Mouse (Mus musculus): Measurements from ENCODE around the gene Rbm6.

Rbm6 gene

DNA sequence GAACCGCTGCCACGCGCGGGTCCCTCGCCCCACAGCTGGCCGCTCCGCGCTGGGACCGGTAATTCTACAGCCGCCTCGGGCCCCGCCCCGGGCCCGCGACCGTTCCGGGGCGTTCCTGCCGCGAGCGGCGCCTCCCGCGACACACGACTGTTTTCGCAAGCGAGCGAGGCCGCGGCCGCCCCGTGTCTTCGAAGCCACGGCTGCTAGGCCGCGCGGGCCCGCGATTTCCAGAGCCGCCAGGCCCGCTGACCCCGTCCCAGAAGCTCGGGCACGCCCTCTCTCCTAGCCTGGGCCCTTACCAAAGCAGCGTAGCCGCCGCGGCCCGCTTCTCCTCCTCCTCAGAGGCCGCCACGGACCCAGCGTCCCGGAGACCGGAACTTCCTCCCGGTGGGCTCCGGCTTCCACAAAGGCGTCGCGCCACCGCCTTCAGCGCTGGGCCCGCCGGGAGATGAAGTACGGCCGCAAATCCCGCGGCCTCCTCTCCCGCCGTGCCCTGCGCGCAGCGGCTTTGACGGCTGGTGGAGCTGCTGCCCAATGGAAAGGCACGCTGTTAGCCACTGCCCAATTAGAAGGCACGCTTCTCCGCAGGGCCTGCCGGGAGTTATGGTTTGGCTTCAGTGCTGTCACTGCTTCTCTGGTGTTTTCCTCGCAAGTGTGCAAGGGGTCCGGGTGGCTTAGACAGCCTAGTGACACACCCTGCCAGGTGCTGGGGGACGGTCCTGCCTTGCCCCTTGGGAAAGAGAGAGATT is 513 bp downstream of the Rbm6 start:
- DNase-seq: peak; percentile 96

DNA sequence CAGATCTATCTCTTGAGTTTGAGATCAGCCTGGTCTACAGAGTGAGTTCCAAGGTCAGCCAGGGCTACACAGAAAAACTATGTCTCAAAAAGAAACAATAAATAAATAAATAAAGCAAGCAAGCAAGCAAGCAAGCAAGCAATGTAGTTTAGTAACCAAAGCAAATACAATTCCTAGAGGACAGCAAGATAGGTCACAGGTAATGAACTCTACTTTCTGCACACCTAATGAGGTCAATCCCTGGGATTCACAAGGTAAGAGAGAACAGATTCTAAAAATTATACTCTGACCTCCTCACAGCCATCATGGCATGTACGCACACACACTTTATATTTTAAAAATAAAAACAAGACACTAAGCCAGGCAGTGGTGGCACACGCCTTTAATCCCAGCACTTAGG is 7.0 kb downstream of the Rbm6 start:
- DNase-seq: no peak

DNA sequence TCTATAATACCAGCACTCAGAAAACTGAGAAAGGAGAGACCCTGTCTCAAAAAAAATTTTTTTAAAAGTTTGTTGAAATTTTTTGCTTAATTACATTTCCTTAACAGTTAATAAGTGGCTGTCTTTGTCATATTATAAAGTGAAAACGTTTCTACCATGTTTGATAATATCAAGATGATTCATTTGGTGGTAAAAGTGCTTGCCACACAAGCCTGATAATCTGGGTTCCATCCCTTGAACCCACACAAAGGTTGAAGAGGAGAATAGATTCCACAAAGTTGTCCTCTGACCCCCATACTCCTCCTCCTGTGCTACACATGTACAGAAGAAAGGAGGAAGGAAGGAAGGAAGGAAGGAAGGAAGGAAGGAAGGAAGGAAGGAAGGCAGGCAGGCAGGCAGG is 8.5 kb downstream of the Rbm6 start:
- DNase-seq: no peak

DNA sequence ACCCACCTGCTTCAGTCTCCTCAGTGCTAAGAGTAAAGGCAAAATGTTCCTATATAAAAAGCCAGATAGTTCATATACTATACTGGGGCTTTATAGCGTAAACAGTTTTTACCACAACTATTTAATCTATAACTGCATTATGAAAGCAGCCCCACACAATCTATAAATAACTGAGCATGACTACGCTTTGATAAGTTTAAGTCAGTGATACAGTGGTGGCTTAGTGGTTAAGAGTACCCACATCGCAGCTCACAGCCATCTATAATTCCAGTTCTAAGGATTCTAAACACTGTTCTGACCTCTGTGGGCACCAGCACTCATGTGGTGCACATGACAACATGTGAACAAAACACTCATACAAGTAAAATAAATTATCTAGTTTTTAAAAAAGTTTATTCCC is 14.7 kb downstream of the Rbm6 start:
- DNase-seq: no peak

DNA sequence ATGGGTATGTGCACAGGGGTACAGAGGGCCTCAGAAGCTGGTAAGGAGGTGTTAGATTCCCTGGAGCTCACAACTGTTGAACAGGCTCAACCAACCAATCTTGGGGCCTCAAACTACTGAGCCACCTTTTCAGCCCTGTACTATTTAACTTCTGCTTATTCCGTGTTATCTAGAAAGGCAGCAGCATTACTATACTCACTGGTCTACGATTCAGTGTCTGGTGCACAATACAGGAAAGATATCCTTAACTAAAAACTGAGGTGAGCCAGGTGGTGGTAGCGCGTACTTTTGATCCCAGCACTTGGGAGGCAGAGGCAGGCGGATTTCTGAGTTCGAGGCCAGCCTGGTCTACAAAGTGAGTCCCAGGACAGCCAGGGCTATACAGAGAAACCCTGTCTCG is 24.1 kb downstream of the Rbm6 start:
- no peak for DNase-seq

DNA sequence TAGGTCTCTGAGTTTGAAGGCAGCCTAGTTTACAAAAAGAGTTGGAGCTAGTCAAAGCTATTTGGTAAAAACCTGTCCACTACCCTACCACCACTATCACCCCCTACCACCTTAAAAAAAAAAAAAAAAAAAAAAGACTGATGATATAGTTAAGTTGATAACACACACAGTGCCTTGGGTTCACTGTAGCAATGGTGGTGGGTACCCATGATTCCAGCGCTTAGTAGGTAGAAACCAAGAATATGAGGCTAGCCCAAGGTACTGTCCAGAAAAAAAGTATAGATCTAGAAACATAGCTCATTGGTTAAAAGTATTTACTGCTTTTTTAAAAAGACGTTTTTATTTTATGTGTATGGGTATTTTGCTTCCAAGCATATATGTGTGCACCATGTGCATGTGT is 30.3 kb downstream of the Rbm6 start:
- no peak for DNase-seq

DNA sequence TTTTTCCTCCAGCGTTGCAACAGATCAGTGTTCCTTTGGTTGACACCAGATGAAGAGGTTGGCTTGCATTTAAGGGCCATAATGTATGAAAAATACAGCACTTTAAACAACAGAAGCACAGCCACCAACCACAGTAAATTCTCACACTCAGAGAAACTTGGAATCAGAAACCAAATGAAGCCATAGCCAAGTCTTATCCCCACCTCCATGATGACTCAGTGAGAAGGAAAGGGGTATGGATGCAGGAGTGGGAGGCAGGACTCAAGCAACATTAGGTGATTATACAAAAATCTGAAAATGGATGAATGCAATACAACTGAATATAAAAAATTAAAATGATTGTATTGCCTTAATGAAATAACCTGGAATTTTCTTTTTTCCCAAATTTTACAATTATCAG is 34.2 kb downstream of the Rbm6 start:
- no peak for DNase-seq

DNA sequence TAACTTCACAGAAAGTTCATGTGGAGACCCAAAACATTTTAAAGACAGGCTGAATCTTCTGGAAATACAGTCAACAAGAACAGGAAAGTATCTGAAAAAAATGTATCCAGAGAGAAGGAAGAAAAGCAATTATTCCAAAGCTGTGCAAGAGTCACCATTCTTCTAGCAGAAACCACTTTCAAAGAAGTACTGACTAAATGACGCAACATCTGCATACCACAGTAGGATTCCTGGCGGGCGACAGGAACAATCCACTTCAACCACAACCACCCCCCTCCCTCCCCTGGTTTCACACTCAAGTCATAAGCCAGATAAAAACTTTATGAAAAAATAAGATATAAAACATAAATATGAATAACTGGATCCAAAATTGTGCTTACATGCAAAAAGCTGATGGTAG is 39.2 kb downstream of the Rbm6 start:
- peak; percentile 79 for DNase-seq

DNA sequence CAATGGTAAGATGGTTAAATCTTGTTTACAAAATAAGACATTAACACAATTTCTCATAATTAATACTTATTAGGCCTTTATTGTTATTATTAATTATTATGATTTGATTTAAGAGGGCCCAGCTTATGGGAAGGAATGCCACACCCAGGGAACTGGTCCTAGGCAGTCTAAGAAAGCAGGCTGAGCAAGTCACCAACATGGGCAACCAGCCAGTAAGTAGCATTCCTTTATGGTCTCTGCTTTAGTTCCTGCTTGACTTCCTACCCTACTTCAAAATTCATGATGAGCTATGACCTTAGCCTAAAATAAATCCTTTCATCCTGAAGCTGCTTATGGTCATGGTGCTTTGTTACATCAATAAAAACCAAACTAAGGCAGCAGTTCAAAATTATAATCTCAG is 41.3 kb downstream of the Rbm6 start:
- peak; percentile 26 for DNase-seq

DNA sequence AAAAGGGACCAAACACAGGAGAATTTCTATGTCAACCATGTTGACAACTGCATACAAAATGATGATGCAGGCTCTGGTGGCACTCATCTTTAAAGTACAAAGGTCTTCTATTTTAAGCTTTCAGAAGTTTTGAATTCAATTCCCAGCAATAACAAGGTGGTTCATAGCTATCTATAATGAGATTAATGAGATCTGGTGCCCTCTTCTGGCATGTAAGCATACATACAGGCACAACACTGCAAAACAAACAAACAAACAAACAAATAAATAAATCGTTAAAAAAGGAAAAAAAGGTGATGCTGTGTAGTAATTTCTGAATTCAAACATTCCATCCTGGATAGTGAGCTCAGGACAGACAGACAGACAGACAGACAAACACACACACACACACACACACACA is 60.9 kb downstream of the Rbm6 start:
- DNase-seq: no peak

DNA sequence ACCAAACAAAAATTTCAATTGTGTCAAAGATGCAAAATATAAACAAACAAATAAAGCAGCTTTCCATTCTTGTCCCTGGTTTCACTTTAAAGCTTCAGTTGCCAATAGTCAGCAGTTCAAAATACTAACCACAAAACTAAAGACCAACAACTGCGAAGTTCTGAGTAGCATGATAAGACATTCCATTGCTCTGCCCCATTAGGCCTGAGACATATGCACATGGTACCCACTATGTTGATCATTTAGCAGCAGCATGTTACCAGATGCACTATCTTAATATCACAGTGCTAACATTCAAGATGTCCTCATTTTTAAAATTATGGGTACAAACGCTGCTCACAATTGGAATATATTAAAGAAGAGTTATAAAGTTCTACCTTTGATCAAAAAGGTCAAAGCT is 62.1 kb downstream of the Rbm6 start:
- DNase-seq: no peak

DNA sequence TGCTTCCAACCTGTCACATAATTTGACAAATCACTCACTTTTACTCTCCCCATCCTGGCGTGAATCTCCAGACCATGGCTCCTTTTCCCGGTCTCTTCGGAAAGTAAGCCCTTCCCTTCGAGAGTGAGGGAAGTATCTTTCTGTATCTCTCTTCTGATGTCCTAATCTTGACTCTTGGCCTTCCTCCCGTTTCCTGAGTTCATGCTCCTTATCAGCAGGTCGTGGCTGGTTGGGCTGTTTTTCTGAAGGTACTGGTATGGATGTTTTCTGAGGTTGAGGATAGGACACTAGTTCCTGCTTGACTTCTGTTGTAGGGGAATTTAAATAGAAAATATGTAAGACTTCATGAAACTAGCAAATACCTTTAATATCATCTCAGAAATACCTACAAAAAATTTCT is 81.3 kb downstream of the Rbm6 start:
- DNase-seq: no peak

DNA sequence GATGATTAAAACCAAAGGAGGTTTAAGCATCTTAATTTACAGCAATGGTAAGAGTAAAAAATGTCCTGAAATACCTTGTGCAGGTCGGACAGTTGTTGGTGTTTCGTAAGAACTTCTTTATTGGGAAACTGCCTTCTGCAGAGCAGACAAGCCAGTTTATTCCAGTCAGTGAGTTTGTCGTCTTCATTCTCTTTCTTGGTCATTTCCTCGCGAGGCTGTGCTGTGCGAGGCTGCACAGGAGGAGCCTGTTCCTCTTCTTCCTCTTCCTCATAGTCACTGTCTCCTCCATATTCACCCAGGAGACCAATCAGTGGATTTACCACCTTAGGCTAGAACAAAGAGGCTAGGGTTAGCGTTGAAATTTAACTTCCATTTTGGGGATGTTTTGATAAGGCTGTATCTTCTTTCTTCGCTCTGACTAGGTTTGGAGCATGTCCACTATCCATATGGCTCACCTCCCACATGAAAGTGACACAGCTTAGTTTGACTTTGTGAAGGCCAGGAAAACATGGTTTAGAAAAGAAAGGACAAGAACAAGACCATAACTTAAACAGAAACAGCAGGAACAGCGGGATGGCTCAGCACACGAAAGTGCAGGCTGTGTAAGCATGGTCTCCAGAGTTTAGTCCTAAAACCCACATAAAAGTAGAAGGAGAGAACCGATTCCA is 90.4 kb downstream of the Rbm6 start:
- DNase-seq: no peak

DNA sequence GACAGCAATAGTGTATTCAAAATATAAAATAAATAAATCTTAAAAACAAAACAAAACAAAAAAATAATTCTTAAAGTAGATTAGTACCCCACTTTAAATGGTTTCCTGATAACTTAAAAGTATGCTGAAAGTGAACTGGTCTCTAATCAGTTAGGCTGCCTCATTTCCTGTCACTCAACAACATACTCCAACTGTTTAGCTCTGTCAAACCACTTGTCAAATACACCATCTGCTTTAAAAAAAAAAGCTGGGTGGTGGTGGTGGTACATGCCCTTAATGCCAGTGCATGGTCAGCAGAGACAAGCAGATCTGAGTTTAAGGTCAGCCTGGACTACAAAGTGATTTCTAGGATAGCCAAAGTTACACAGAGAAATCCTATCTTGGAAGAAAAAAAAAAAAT is 96.2 kb downstream of the Rbm6 start:
- no peak for DNase-seq

DNA sequence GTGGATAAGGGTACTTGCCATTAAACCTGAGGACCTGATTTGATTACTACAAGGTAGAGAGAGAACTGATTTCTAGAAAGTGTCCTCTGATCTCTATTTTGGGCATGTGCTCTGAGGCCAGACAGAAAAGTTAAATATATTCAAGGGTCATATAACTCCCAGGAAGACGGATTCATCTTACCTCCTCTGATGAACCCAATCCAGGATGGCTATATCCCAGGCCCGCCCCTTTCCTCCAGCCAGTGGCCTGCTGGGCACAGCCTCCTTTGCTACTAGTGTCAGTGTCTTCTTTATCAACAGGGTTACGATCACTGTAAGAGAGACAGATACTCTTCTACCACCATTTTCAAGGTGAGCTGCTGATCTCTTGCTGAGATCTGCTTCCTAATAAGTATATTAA is 98.6 kb downstream of the Rbm6 start:
- DNase-seq: no peak

DNA sequence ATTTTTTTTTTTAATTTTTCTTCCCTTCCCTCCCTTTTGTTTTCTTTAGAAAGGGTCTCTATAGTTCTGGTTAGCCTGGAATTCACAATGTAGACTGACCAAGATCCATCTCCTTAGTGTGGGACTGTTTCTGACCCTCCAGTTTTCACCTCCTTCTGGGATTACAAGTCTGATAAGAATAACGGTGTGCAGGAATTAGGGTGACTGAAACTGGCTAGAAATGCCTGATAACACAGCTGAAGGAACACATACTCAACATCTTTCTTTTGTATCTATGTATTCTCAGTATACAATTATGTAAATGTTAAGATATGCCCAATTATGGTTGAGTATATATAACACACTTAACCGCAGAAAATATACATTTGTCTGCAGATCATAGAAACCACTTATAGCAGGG is 101.3 kb downstream of the Rbm6 start:
- DNase-seq: no peak

DNA sequence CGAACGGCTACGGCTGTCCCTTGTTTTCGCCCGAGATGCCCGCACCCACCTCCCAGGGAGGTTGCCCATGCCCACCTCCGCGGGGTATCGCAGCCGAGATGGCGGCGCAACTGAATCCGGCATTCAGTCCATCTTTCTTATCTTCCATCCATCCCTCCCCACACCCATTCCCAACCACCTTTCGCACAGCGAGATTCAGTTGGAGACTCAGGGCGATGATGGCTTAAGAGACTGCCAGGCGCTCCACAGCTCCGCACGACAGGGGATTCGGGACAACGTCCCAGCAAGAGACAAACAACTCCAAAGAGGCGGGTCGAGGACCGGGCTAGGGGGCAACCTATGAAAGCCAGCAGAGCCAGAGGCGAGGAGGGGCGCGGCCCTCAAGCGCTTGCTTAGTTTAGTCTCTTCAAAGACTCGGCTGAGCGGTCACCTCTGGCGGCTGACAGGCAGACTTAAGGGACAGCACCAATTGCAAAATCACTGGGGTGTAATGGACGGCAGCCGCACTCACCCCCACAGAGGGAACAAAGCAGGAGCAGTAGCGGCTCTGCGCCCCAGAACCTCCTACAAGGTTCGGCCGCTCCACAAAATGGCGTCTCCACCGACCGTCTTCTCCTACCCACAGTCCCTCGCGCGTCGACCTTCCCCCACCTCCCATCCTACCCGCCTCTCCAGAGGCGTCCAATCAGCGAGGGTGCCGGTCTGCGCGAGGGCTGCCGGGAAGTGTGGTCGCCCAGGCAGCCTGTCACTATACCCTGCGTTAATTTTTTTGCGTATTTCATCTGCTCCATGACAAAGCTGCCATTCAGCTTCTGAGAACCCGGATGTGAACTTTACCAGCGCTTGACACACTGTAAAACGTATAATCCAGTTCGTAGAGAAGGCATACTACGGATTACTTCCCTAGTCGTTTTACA is 102.4 kb downstream of the Rbm6 start, which contains the start of gene Rbm5:
Rbm5 (minus strand) TSS at position 623 of the 917 bp plus-strand sequence.
- DNase-seq: peak; percentile 96

DNA sequence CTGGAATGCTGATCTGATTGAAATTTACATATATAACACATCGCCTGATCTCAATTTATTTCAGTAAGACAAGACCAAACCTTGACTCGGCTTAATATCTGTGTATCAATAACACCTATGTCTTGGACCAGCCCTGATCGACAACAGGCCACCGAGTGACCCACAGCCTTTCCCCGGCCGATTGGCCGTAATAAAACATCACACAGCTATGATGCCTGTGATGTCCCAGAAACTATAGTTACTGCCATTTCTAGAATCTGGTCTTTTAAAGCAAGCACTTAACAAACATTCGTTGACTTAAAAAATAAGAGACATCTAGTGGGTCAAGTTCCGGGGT is 103.0 kb downstream of the Rbm6 start:
- no peak for DNase-seq

DNA sequence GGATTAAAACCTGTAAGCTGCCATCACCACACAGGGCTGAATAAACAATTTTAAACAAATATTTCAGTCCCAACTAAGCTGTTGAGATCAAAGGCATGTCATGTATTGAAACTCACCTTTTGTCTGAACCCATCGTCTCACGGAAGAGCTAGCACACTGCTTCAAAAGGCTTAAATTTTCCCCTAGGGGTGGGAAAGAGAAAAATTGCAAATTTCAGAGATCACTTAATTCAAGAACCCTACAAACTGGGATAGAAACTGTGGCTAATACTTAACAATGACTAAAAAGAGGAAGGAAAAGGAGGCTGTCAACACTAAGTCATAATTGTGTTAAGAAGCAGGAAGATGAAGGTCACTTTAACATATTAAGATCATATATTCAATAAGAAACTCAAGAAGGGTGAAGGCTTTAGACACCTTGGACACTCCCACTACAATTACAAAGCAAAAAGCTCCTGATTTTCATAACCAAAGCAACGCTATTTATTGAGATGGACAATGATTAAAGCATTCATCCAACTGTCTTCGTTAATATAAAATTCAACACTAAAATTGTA is 103.5 kb downstream of the Rbm6 start:
- no peak for DNase-seq

DNA sequence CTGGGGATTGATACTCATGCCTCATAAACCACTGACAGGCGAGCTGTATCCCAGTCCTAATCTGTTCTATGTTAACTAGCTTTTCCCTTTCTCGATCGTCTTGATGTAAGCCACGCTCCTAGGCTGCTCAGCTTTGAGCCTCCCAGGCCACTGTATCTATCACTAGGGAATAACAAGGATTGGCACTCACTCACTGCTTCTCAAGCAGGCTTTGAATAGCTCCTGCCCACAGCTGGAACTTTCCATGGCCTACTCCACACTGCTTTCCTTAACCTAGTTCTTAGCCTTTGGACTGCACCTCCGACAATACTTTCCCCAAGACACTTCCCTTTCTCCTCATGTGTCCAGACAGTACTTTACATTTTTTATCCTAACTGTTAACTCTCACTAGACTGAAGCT is 104.2 kb downstream of the Rbm6 start:
- DNase-seq: no peak

DNA sequence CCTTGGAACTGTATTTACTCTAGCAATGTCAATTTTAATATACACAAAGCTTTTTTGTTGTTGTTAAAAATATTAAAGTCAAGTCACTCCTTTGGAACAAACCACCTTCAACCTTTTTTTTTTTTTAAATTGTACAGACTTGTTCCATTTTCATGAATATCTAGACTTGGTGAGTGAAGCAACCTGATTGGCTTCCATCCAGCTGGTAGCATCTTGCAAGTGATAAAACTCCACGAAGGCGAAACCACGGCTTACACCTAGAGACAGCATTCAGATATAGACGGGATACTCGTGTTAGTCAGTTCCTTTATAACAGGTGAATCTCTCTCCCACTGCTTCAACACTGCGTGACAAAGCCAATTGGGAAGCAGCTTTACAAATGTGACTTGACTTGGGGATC is 113.4 kb downstream of the Rbm6 start:
- DNase-seq: no peak

DNA sequence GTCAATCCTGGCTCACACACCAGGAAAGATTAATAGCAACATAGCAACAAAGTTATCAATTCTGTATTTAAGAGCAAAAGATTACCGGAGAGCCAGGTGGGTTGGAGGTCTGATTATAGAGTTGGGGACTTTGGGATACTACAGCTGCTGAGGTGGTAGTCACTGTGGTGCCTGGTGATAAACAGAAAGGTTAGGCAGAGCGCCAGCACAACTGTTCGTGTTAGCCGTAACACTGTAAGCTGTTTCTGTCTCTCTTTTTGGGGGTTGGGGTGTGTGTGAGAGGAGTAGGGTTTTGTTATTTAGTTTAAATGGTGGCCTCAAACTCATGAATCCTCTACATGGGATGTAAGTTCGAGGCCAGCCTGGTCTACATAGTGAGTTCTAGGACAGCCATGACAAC is 122.7 kb downstream of the Rbm6 start:
- no peak for DNase-seq

DNA sequence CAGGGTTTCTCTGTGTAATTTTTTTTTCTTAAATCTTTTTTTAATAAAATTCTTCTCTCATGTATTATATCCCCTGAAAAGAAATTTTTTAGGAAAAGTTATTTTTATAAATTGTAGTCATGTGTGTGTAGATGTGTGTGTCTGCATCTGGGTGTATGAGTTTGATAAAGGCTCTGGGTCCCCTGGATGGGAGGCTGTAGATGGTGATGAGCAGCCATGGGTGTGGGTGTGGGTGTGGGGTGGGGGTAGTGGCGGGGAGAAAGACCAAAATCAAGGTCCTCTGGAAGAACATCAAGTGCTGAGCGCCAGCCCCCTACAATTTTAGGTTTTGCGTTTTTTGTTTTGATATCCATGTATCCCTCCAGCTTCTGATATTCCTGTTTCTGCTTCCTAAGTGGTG is 125.0 kb downstream of the Rbm6 start:
- no peak for DNase-seq

DNA sequence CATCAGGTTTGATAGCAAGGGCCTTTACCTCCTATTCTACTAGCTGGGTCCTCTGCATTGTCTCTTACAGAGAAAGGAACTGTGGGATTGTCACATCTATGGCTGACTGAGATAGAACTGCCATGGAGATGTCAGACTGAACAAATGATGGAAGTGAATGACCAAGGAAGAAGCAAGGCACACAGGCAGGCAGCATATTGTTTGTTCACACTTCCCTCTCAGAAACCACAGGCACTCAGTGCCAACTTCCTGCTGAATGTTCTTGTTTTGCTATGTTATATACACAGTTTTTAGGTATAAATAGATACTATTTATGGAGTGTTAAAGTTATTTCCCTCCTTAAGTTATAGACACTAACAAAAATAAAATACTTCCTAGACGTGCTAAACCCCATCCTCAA is 125.7 kb downstream of the Rbm6 start:
- DNase-seq: peak; percentile 47

Measured in lung, postnatal 36 days (tissue).